Mouse (Mus musculus) CH12.LX (cell line): Measurements from ENCODE around the gene Grm8.

Source experiments
- CHD1 ChIP-seq: IDR thresholded peaks from 2 replicates; pipeline ENCODE4 v1.6.1; 2012; ENCODE audit warnings: low read depth, low read length, improper control_type of control experiment, inconsistent platforms
- CHD2 ChIP-seq: IDR thresholded peaks from 2 replicates; pipeline ENCODE4 v1.6.1; 2011; ENCODE audit warnings: low read length, improper control_type of control experiment
- CTCF ChIP-seq, 2 experiments: IDR thresholded peaks in 1 of 2; conservative IDR thresholded peaks in 1 of 2; 2 replicates each; pipeline ENCODE4 v1.5.1; 2011 to 2012; ENCODE audit warnings: low read depth in 2 of 2, low read length in 2 of 2, improper control_type of control experiment in 1 of 2, inconsistent platforms in 1 of 2, mild to moderate bottlenecking in 1 of 2, moderate library complexity in 1 of 2
- EP300 ChIP-seq: IDR thresholded peaks from 2 replicates; pipeline ENCODE4 v1.6.1; 2011; ENCODE audit warnings: low read length, improper control_type of control experiment
- MAFK ChIP-seq: IDR thresholded peaks from 2 replicates; pipeline ENCODE4 v1.6.1; 2011; ENCODE audit warnings: low read length, improper control_type of control experiment; ENCODE audit not compliant: insufficient replicate concordance
- MAX ChIP-seq: IDR thresholded peaks from 2 replicates; pipeline ENCODE4 v1.6.1; 2011; ENCODE audit warnings: low read length, improper control_type of control experiment
- MAZ ChIP-seq: IDR thresholded peaks from 2 replicates; pipeline ENCODE4 v1.6.1; 2012; ENCODE audit warnings: low read depth, mild to moderate bottlenecking, inconsistent platforms, low read length, improper control_type of control experiment, moderate library complexity
- POLR2A ChIP-seq: IDR thresholded peaks from 2 replicates; pipeline ENCODE4 v1.6.1; 2011; ENCODE audit warnings: low read depth, mild to moderate bottlenecking, improper control_type of control experiment, low read length
- POLR2AphosphoS2 ChIP-seq: IDR thresholded peaks from 2 replicates; pipeline ENCODE4 v1.6.1; 2011; ENCODE audit warnings: low read depth, low read length, improper control_type of control experiment
- SMC3 ChIP-seq: IDR thresholded peaks from 2 replicates; pipeline ENCODE4 v1.6.1; 2011; ENCODE audit warnings: low read depth, low read length, improper control_type of control experiment
- TBP ChIP-seq: conservative IDR thresholded peaks from 2 replicates; pipeline ENCODE4 v1.6.1; 2011; ENCODE audit warnings: low read depth, low read length, improper control_type of control experiment
- UBTF ChIP-seq: IDR thresholded peaks from 2 replicates; pipeline ENCODE4 v1.6.1; 2012; ENCODE audit warnings: low read depth, mild to moderate bottlenecking, inconsistent platforms, low read length, improper control_type of control experiment, moderate library complexity
- ZNF384 ChIP-seq: IDR thresholded peaks from 2 replicates; pipeline ENCODE4 v1.6.1; 2012; ENCODE audit warnings: low read depth, low read length, improper control_type of control experiment, inconsistent platforms

GRCm38 (mm10) chr6:27371095-27371494, 763.9 kb downstream of the Grm8 start:
- TF ChIP-seq POLR2A, result no peak
- no peak for TF ChIP-seq MAX
- no peak for TF ChIP-seq POLR2AphosphoS2
- TF ChIP-seq CTCF (conservative IDR thresholded peaks at IDR 0.05 in 1 of 2, IDR thresholded peaks at IDR 0.05 in 1 of 2; ENCODE audit: low read depth in 2 of 2, low read length in 2 of 2), result no peak
- TF ChIP-seq MAZ, result no peak
- no peak for TF ChIP-seq ZNF384
- TF ChIP-seq SMC3, result no peak
- TF ChIP-seq EP300, result no peak
- TF ChIP-seq MAFK, result no peak
- no peak for TF ChIP-seq TBP
- no peak for TF ChIP-seq CHD1
- no peak for TF ChIP-seq UBTF
- no peak for TF ChIP-seq CHD2
